10 mouse cellular contexts compared by ENCODE assay signal in the genomic region with DNA sequence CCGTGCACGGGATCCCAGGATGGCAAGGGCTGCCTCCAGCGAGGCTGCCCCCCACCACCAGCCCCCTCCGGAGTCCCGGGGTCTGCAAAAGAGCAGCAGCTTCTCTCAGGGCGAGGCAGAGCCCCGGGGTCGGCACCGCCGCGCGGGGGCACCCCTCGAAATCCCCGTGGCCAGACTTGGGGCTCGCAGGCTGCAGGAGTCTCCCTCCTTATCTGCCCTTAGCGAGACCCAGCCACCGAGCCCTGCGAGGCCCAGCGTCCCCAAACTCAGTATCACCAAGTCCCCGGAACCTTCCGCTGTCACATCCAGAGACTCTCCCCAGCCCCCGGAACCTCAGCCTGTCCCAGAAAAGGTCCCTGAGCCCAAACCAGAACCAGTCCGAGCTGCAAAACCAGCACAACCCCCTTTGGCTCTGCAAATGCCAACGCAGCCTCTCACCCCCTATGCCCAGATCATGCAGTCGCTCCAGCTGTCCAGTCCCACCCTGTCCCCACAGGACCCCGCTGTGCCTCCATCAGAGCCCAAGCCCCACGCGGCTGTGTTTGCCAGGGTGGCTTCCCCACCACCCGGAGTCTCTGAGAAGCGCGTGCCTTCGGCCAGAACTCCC. TPM values are rescaled to one million over a fixed set of nuclear protein-coding genes. Genes with fewer than 3 reads are reported as not detected.
DNase-seq lines count a peak whose midpoint lies in the region; ATAC-seq lines count a peak whose summit lies in the region.
"Had no signal": no experiment of that assay in that cellular context is flagged by ENCODE, and none has a peak within 500 bp of the region (broad histone marks: within the 10 kb centered on the region; RNA-seq: fewer than 3 reads in every experiment).

No protein-coding gene starts in this region.

- H3K27me3 ChIP-seq in kidney, embryonic 15.5 days: peaks cover 58% of the 10 kb centered on the region
- H3K27me3 ChIP-seq in embryonic facial prominence, embryonic 13.5 days: peaks cover 57% of the 10 kb centered on the region
- H3K27me3 ChIP-seq in hindbrain, embryonic 14.5 days (ENCODE audit: control insufficient read depth, insufficient read depth, low read length): peaks cover 43% of the 10 kb centered on the region
- H3K27me3 ChIP-seq in midbrain, embryonic 13.5 days: peaks cover 58% of the 10 kb centered on the region

- H3K9me3 ChIP-seq in kidney, embryonic 15.5 days (replicated peaks): no peaks in the 10 kb centered on the region
- H3K9me3 ChIP-seq in embryonic facial prominence, embryonic 13.5 days: no peaks in the 10 kb centered on the region
- H3K9me3 ChIP-seq in hindbrain, embryonic 14.5 days (ENCODE audit: control insufficient read depth, low read length): no peaks in the 10 kb centered on the region
- H3K9me3 ChIP-seq in midbrain, embryonic 13.5 days: no peaks in the 10 kb centered on the region

- H3K36me3 ChIP-seq in kidney, embryonic 15.5 days: peaks cover 25% of the 10 kb centered on the region
- H3K36me3 ChIP-seq in embryonic facial prominence, embryonic 13.5 days: peaks cover 7% of the 10 kb centered on the region; the same call in 1 of the 2 replicates
- H3K36me3 ChIP-seq in hindbrain, embryonic 14.5 days (replicated peaks; ENCODE audit: control insufficient read depth, insufficient read depth): peaks cover 4% of the 10 kb centered on the region; the same call in 1 of the 2 replicates
- peaks cover 6% of the 10 kb centered on the region; the same call in 1 of the 2 replicates for H3K36me3 ChIP-seq in midbrain, embryonic 13.5 days

- H3K4me2 ChIP-seq in kidney, embryonic 15.5 days: peak overlapping the region; percentile 70
- peak overlapping the region; percentile 70 for H3K4me2 ChIP-seq in embryonic facial prominence, embryonic 13.5 days
- H3K4me2 ChIP-seq in hindbrain, embryonic 14.5 days (replicated peaks): peak overlapping the region; percentile 48
- peak overlapping the region; percentile 52 for H3K4me2 ChIP-seq in midbrain, embryonic 13.5 days (replicated peaks)

- 15% methylated on average over 32 of the region's 32 CpGs for WGBS in kidney, embryonic 15.5 days
- WGBS in embryonic facial prominence, embryonic 13.5 days: 5% methylated on average over 32 of the region's 32 CpGs
- WGBS in hindbrain, embryonic 14.5 days: 5% methylated on average over 31 of the region's 32 CpGs
- WGBS in midbrain, embryonic 13.5 days: 4% methylated on average over 31 of the region's 32 CpGs

- peaks cover 37% of the 10 kb centered on the region for H3K4me1 ChIP-seq in kidney, embryonic 15.5 days
- peaks cover 22% of the 10 kb centered on the region for H3K4me1 ChIP-seq in embryonic facial prominence, embryonic 13.5 days
- peaks cover 15% of the 10 kb centered on the region for H3K4me1 ChIP-seq in hindbrain, embryonic 14.5 days (replicated peaks; ENCODE audit: control insufficient read depth, insufficient read depth, low read length)
- peaks cover 33% of the 10 kb centered on the region for H3K4me1 ChIP-seq in midbrain, embryonic 13.5 days (replicated peaks)

- peak overlapping the region; percentile 40 for H3K4me3 ChIP-seq in kidney, embryonic 15.5 days (replicated peaks)
- peak overlapping the region; percentile 41 for H3K4me3 ChIP-seq in embryonic facial prominence, embryonic 13.5 days
- H3K4me3 ChIP-seq in hindbrain, embryonic 14.5 days (replicated peaks; ENCODE audit: low read length): peak overlapping the region; percentile 26
- peak overlapping the region; percentile 37 for H3K4me3 ChIP-seq in midbrain, embryonic 13.5 days (replicated peaks)

- peak; percentile 12; the same call in 1 of the 2 replicates for ATAC-seq in kidney, embryonic 15.5 days (replicated peaks; ENCODE audit: low FRiP score)
- ATAC-seq in embryonic facial prominence, embryonic 13.5 days (ENCODE audit: insufficient number of reproducible peaks, insufficient read depth, low FRiP score, low TSS enrichment, low read depth): no peak
- ATAC-seq in hindbrain, embryonic 14.5 days (ENCODE audit: low FRiP score): 0 out of 2 replicates have a peak, but pooled peaks have one; percentile 9
- no peak for ATAC-seq in midbrain, embryonic 13.5 days
- ATAC-seq: Patski had no signal

- peak overlapping the region; percentile 41; the same call in 1 of the 2 replicates for H3K9ac ChIP-seq in kidney, embryonic 15.5 days
- peak overlapping the region; percentile 64 for H3K9ac ChIP-seq in embryonic facial prominence, embryonic 13.5 days
- peak overlapping the region; percentile 51 for H3K9ac ChIP-seq in hindbrain, embryonic 14.5 days
- H3K9ac ChIP-seq in midbrain, embryonic 13.5 days (replicated peaks): peak overlapping the region; percentile 64

- no peak overlapping the region for H3K27ac ChIP-seq in kidney, embryonic 15.5 days
- H3K27ac ChIP-seq in embryonic facial prominence, embryonic 13.5 days: no peak overlapping the region
- H3K27ac ChIP-seq in hindbrain, embryonic 14.5 days: no peak overlapping the region
- peak overlapping the region; percentile 47; the same call in 1 of the 2 replicates for H3K27ac ChIP-seq in midbrain, embryonic 13.5 days

- no peak for DNase-seq in kidney, adult 11 months
- DNase-seq in hindbrain, embryonic 14.5 days (ENCODE audit: low spot score): no peak
- DNase-seq in embryo, embryonic 9.5 days (ENCODE audit: extremely low spot score): no peak
- no peak for DNase-seq in right cerebral cortex, postnatal 4 days
- DNase-seq in gastrocnemius, postnatal 10 days: no peak
- DNase-seq: cerebellum, adult 11 months had no signal

RNA-seq across cellular contexts. Expression of a gene that starts 13.4 kb away (rescaled TPM):
- 74.7 and 78.7 TPM in 2 replicates for polyA plus RNA-seq in kidney, embryonic 15.5 days (2015; fragmentation: Nextera tagmentation; extraction: Ambion mirVana)
- 74.2 and 83.0 TPM in 2 replicates for polyA plus RNA-seq in embryonic facial prominence, embryonic 13.5 days (2015; fragmentation: Nextera tagmentation; extraction: Ambion mirVana)
- 53.1 and 65.0 TPM in 2 replicates for polyA plus RNA-seq in hindbrain, embryonic 14.5 days (2014; fragmentation: Nextera tagmentation; extraction: Ambion mirVana)
- 78.4 and 88.8 TPM in 2 replicates for polyA plus RNA-seq in midbrain, embryonic 13.5 days (2015; fragmentation: Nextera tagmentation; extraction: Ambion mirVana)
- total RNA-seq in gastrocnemius, postnatal 10 days (2021): 10 to 100 TPM; 35.6 to 39.7 TPM

RNA-seq across cellular contexts. Expression of a gene that starts 27.9 kb away (rescaled TPM):
- polyA plus RNA-seq in kidney, embryonic 15.5 days (2015; fragmentation: Nextera tagmentation; extraction: Ambion mirVana): 1.5 and 2.1 TPM in 2 replicates
- polyA plus RNA-seq in embryonic facial prominence, embryonic 13.5 days (2015; fragmentation: Nextera tagmentation; extraction: Ambion mirVana): 0.30 and 0.45 TPM in 2 replicates
- polyA plus RNA-seq in hindbrain, embryonic 14.5 days (2014; fragmentation: Nextera tagmentation; extraction: Ambion mirVana): 4.9 and 5.0 TPM in 2 replicates
- 57.3 and 81.6 TPM in 2 replicates for polyA plus RNA-seq in midbrain, embryonic 13.5 days (2015; fragmentation: Nextera tagmentation; extraction: Ambion mirVana)
- not detected for total RNA-seq in gastrocnemius, postnatal 10 days (2021)

RNA-seq across cellular contexts. Expression of a gene that starts 47.2 kb away (rescaled TPM):
- polyA plus RNA-seq in kidney, embryonic 15.5 days (2015; fragmentation: Nextera tagmentation; extraction: Ambion mirVana): 45.1 and 53.9 TPM in 2 replicates
- 16.1 and 17.0 TPM in 2 replicates for polyA plus RNA-seq in embryonic facial prominence, embryonic 13.5 days (2015; fragmentation: Nextera tagmentation; extraction: Ambion mirVana)
- 18.0 and 22.9 TPM in 2 replicates for polyA plus RNA-seq in hindbrain, embryonic 14.5 days (2014; fragmentation: Nextera tagmentation; extraction: Ambion mirVana)
- polyA plus RNA-seq in midbrain, embryonic 13.5 days (2015; fragmentation: Nextera tagmentation; extraction: Ambion mirVana): 11.2 and 12.8 TPM in 2 replicates
- total RNA-seq in gastrocnemius, postnatal 10 days (2021): 100 to 1,000 TPM; 196 to 209 TPM

RNA-seq across cellular contexts. Expression of a gene that starts 56.8 kb away (rescaled TPM):
- 35.5 and 40.6 TPM in 2 replicates for polyA plus RNA-seq in kidney, embryonic 15.5 days (2015; fragmentation: Nextera tagmentation; extraction: Ambion mirVana)
- polyA plus RNA-seq in embryonic facial prominence, embryonic 13.5 days (2015; fragmentation: Nextera tagmentation; extraction: Ambion mirVana): 30.6 and 31.5 TPM in 2 replicates
- 49.2 and 55.0 TPM in 2 replicates for polyA plus RNA-seq in hindbrain, embryonic 14.5 days (2014; fragmentation: Nextera tagmentation; extraction: Ambion mirVana)
- polyA plus RNA-seq in midbrain, embryonic 13.5 days (2015; fragmentation: Nextera tagmentation; extraction: Ambion mirVana): 25.1 and 28.7 TPM in 2 replicates
- 10 to 100 TPM; 22.2 to 32.0 TPM for total RNA-seq in gastrocnemius, postnatal 10 days (2021)

RNA-seq across cellular contexts. Expression of a gene that starts 57.0 kb away (rescaled TPM):
- 0.63 and 1.2 TPM in 2 replicates for polyA plus RNA-seq in kidney, embryonic 15.5 days (2015; fragmentation: Nextera tagmentation; extraction: Ambion mirVana)
- polyA plus RNA-seq in embryonic facial prominence, embryonic 13.5 days (2015; fragmentation: Nextera tagmentation; extraction: Ambion mirVana): 1.1 and 1.5 TPM in 2 replicates
- polyA plus RNA-seq in hindbrain, embryonic 14.5 days (2014; fragmentation: Nextera tagmentation; extraction: Ambion mirVana): 37.5 and 40.3 TPM in 2 replicates
- 46.1 and 47.3 TPM in 2 replicates for polyA plus RNA-seq in midbrain, embryonic 13.5 days (2015; fragmentation: Nextera tagmentation; extraction: Ambion mirVana)
- total RNA-seq in gastrocnemius, postnatal 10 days (2021): under 1 TPM; 0.68 to 0.87 TPM

Comparison
In these comparisons a context has a peak if more than half of its experiments do, and no peak if none do; other contexts are left out.
1. ATAC-seq: peak in kidney, embryonic 15.5 days (single experiment) and hindbrain, embryonic 14.5 days (single experiment); none in embryonic facial prominence, embryonic 13.5 days (single experiment) and midbrain, embryonic 13.5 days (single experiment).
2. Peak in every context shown above with its lines, with median percentiles within 50 percentile points of each other: H3K4me2 ChIP-seq, H3K4me3 ChIP-seq and H3K9ac ChIP-seq.